In genomic region chr10:5551382-5551781, GRCm38 (mm10) we compare ENCODE assay signal across 8 mouse cellular contexts. TPM values are rescaled to one million over a fixed set of nuclear protein-coding genes. Genes with fewer than 3 reads are reported as not detected.
DNase-seq lines count a peak whose midpoint lies in the region; ATAC-seq and TF ChIP-seq lines count a peak whose summit lies in the region.

Gene Syne1, minus strand, starts transcription at chr10:5551482.

- TF ChIP-seq POLR2A in lung, adult 2 months (IDR thresholded peaks at IDR 0.05; ENCODE audit: borderline replicate concordance, extremely low read depth, low read depth, low read length), result no peak
- no peak for TF ChIP-seq POLR2A in myocyte (IDR thresholded peaks at IDR 0.05; ENCODE audit: insufficient read length, low read depth)

- H3K36me3 ChIP-seq in embryonic facial prominence, embryonic 13.5 days, result no peaks in the 10 kb centered on the region
- no peaks in the 10 kb centered on the region for H3K36me3 ChIP-seq in heart, embryonic 14.5 days (ENCODE audit: control insufficient read depth, insufficient read depth, low read length)
- H3K36me3 ChIP-seq in myocyte (ENCODE audit: control insufficient read depth, insufficient read depth), result no peaks in the 10 kb centered on the region

- peak within 1 kb of the TSS; percentile 72 for H3K4me3 ChIP-seq in lung, adult 2 months (replicated peaks; ENCODE audit: extremely low read depth, low read depth, low read length)
- H3K4me3 ChIP-seq in embryonic facial prominence, embryonic 13.5 days, result peak within 1 kb of the TSS; percentile 55
- peak within 1 kb of the TSS; percentile 46 to 58 for H3K4me3 ChIP-seq in heart, embryonic 14.5 days (ENCODE audit: control insufficient read depth in 1 of 2, insufficient read depth in 1 of 2, low read depth in 1 of 2, low read length in 2 of 2)
- H3K4me3 ChIP-seq in myocyte, result no peak within 1 kb of the TSS

- no peak for DNase-seq in lung, adult 2 months
- DNase-seq in lung, adult 18-20 months, result no peak
- no peak for DNase-seq in left cerebral cortex, postnatal 25 days (ENCODE audit: low spot score in 2 of 2)
- DNase-seq in urinary bladder, postnatal 10 days (ENCODE audit: low spot score), result no peak
- no peak for DNase-seq in urinary bladder, postnatal 25 days (ENCODE audit: low spot score)

- H3K4me2 ChIP-seq in embryonic facial prominence, embryonic 13.5 days, result peak within 1 kb of the TSS; percentile 97
- H3K4me2 ChIP-seq in heart, embryonic 14.5 days (ENCODE audit: low read length), result peak within 1 kb of the TSS; percentile 95
- H3K4me2 ChIP-seq in myocyte (ENCODE audit: low read depth), result no peak within 1 kb of the TSS

- H3K27me3 ChIP-seq in embryonic facial prominence, embryonic 13.5 days, result peaks cover 15% of the 10 kb centered on the region
- no peaks in the 10 kb centered on the region for H3K27me3 ChIP-seq in heart, embryonic 14.5 days (ENCODE audit: control insufficient read depth, insufficient read depth, low read length)
- H3K27me3 ChIP-seq in myocyte (ENCODE audit: control insufficient read depth, insufficient read depth, insufficient read length), result peaks cover 6% of the 10 kb centered on the region

- H3K4me1 ChIP-seq in lung, adult 2 months (ENCODE audit: control insufficient read depth, insufficient read depth, low read length), result peaks cover 2% of the 10 kb centered on the region; the same call in 1 of the 2 replicates
- H3K4me1 ChIP-seq in embryonic facial prominence, embryonic 13.5 days, result peaks cover 15% of the 10 kb centered on the region
- H3K4me1 ChIP-seq in heart, embryonic 14.5 days (ENCODE audit: control insufficient read depth in 2 of 2, insufficient read depth in 2 of 2, low read length in 2 of 2), result peaks cover 0 to 3% of the 10 kb centered on the region in 2 experiments; a peak in 2 of 4 replicates

- H3K27ac ChIP-seq in embryonic facial prominence, embryonic 13.5 days, result no peak within 1 kb of the TSS
- no peak within 1 kb of the TSS for H3K27ac ChIP-seq in heart, embryonic 14.5 days (replicated peaks in 1 of 2; ENCODE audit: control insufficient read depth in 1 of 2, insufficient read depth in 1 of 2, low read depth in 2 of 2, low read length in 2 of 2)

- no peak within 1 kb of the TSS for H3ac ChIP-seq in myocyte (ENCODE audit: control insufficient read depth, insufficient read length)

- H3K9ac ChIP-seq in embryonic facial prominence, embryonic 13.5 days, result peak within 1 kb of the TSS; percentile 70
- peak within 1 kb of the TSS; percentile 69 for H3K9ac ChIP-seq in heart, embryonic 14.5 days (ENCODE audit: low read length)

- 74% methylated on average over 5 of the region's 5 CpGs for WGBS in lung, adult 2 months
- 64% methylated on average over 5 of the region's 5 CpGs for WGBS in embryonic facial prominence, embryonic 13.5 days
- WGBS in heart, embryonic 14.5 days, result 73% methylated on average over 5 of the region's 5 CpGs

- intact Hi-C loops in left cerebral cortex, postnatal 25 days (cut with DNase I), result loop anchor here (5.0 kb wide), 2 partner anchors 59 to 189 kb away; no protein-coding TSS in a partner anchor

- H3K79me2 ChIP-seq in myocyte (ENCODE audit: control insufficient read depth, insufficient read depth), result no peaks in the 10 kb centered on the region

- TF ChIP-seq CTCF in lung, adult 2 months (IDR thresholded peaks at IDR 0.05; ENCODE audit: insufficient read depth, low read length), result no peak

- H3K9me3 ChIP-seq in embryonic facial prominence, embryonic 13.5 days, result no peaks in the 10 kb centered on the region
- no peaks in the 10 kb centered on the region for H3K9me3 ChIP-seq in heart, embryonic 14.5 days (ENCODE audit: control insufficient read depth, low read length)

- ATAC-seq in embryonic facial prominence, embryonic 13.5 days (ENCODE audit: insufficient number of reproducible peaks, insufficient read depth, low FRiP score, low TSS enrichment, low read depth), result no peak
- ATAC-seq in heart, embryonic 14.5 days (ENCODE audit: insufficient number of reproducible peaks, insufficient read depth, low FRiP score, low read depth), result no peak

TF ChIP-seq in myocyte, 11 proteins besides CTCF, POLR2A, EP300 and RAD21:
- TF ChIP-seq REST (IDR thresholded peaks at IDR 0.05; ENCODE audit: insufficient read depth, insufficient read length) (no peak), E2F4 (IDR thresholded peaks at IDR 0.05; ENCODE audit: insufficient read depth) (no peak), USF1 (IDR thresholded peaks at IDR 0.05; ENCODE audit: low read depth) (no peak), POLR2AphosphoS2 (IDR thresholded peaks at IDR 0.05; ENCODE audit: insufficient read length, low read depth) (no peak), MYOD1 (IDR thresholded peaks at IDR 0.05; ENCODE audit: control insufficient read depth in 1 of 3, insufficient read length in 2 of 3, low read depth in 2 of 3) (no peak), TCF3 (IDR thresholded peaks at IDR 0.05; ENCODE audit: insufficient read length, low read depth) (no peak), MAX (IDR thresholded peaks at IDR 0.05; ENCODE audit: low read depth) (no peak), TCF12 (IDR thresholded peaks at IDR 0.05; ENCODE audit: insufficient read depth, poor library complexity, severe bottlenecking) (no peak), MYOG (IDR thresholded peaks at IDR 0.05; ENCODE audit: control insufficient read depth in 1 of 3, insufficient read depth in 1 of 3, insufficient read length in 2 of 3, low read depth in 2 of 3) (no peak), CEBPB (IDR thresholded peaks at IDR 0.05; ENCODE audit: insufficient read depth, poor library complexity, severe bottlenecking) (no peak), SRF (IDR thresholded peaks at IDR 0.05; ENCODE audit: control insufficient read depth, insufficient read length, low read depth) (no peak)

RNA-seq across cellular contexts. Expression of gene Syne1, which starts in this region (rescaled TPM):
- polyA plus RNA-seq in lung, adult 2 months (2012; rRNA removed), result 40.2 and 52.0 TPM in 2 replicates
- polyA plus RNA-seq in embryonic facial prominence, embryonic 13.5 days (2015; fragmentation: Nextera tagmentation; extraction: Ambion mirVana), result 6.3 and 7.4 TPM in 2 replicates
- polyA plus RNA-seq in heart, embryonic 14.5 days (2014; fragmentation: Nextera tagmentation; extraction: Ambion mirVana), result 27.0 and 27.1 TPM in 2 replicates
- total RNA-seq in left cerebral cortex, postnatal 25 days (2021), result 100 to 1,000 TPM; 383 to 392 TPM
- polyA plus RNA-seq in myocyte (2012; fragmentation: generic; extraction: Trizol), result 19.0 TPM
